Mouse (Mus musculus) brain, adult 10 weeks (tissue): Measurements from ENCODE around the gene Olfr730. TPM values are rescaled to one million over a fixed set of nuclear protein-coding genes. Genes with fewer than 3 reads are reported as not detected.

Experiments
- polyA plus RNA-seq: library from polyadenylated mRNA; stranded (reverse); fragments of 350-450 nt; fragmentation: Illumina TruSeq; extraction: RNeasy Lipid Tissue Mini Kit (QIAGEN cat#74804); gene quantifications from one replicate; pipeline ENCODE4 v1.2.3, GENCODE M21; 2015; ENCODE audit warnings: low read depth, low replicate concordance

Olfr730 gene
- polyA plus RNA-seq = not detected

DNA sequence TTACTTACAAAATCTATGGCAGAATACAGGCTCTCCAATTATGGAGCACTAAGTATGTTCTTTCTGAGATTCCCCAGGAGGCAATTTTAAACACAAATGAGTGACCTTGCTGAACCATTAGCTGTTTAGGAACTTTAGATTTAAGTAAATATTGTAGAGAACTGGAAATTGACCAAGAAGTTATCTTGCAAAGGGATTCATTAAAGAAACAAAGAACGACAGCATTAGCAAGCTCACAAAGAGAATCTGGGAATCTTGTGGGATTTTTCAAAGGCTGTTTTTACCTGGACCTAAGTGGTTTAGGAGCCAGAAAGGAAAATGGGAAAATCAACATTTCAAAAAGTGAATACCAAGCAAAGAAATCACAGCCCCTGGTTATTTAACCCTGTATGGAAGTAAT, at the start of gene Olfr730:
Gene Olfr730 (minus strand): TSS at position 101 of the 400 bp plus-strand sequence.

DNA sequence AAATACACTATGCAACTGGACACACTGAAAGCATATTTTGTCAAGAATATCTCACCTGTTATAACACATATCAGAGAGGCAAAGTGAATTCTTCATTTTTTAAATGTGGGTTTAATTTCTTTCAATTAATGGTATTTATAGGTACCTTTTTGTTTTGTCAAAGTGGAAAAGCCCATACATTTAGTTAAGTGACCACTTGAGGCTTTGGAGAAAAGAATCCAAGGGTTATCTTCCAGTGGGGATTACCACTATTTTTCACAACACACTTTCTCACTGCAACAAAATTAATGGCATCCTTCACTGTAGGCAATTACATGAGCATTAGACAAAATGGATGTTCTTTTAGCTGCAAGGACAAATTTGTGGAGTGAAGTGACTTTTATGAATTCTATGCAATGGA, 35.2 kb downstream of the Olfr730 start, which contains the start of gene Olfr729:
Gene Olfr729 (minus strand): TSS at position 101 of the 400 bp plus-strand sequence.

DNA sequence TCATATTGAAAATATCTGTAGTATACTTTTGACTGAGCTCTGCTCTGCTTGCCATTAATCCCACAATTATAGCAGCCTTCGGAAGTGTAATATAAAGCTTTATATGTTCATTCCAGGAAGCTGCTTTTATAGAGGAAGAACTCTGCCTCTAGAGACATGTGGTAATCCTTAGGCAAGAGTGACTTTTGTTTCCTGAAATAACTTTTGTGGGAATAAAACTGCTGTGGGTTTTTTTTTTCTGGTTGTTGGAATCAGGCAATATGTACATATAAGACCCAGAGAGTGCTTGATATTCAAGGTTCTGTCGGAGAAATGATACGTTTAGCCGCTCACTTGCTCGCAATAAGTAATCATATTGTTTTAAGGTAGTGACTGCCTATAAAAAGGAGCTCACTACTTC, 45.4 kb downstream of the Olfr730 start, which contains the start of gene Olfr728:
Gene Olfr728 (minus strand): TSS at position 101 of the 400 bp plus-strand sequence.

Other genes with a start within 250 kb of the Olfr730 start
- gene Olfr724, start 224.9 kb downstream of the Olfr730 start, polyA plus RNA-seq = not detected
- gene Olfr725, start 147.8 kb downstream of the Olfr730 start, polyA plus RNA-seq = not detected
- not detected for gene Olfr726, start 97.2 kb downstream of the Olfr730 start, polyA plus RNA-seq
- gene Olfr727, start 65.0 kb downstream of the Olfr730 start, polyA plus RNA-seq = not detected
- gene Olfr728, start 45.5 kb downstream of the Olfr730 start, polyA plus RNA-seq = not detected
- not detected for gene Olfr729, start 35.3 kb downstream of the Olfr730 start, polyA plus RNA-seq
- not detected for gene Olfr731, start 53.7 kb upstream of the Olfr730 start, polyA plus RNA-seq
- gene Olfr732, start 96.0 kb upstream of the Olfr730 start, polyA plus RNA-seq = not detected
- gene Olfr733, start 113.3 kb upstream of the Olfr730 start, polyA plus RNA-seq = not detected
- not detected for gene Olfr734, start 138.6 kb upstream of the Olfr730 start, polyA plus RNA-seq
- not detected for gene Olfr735, start 160.7 kb upstream of the Olfr730 start, polyA plus RNA-seq
- not detected for gene Tlr11, start 169.7 kb upstream of the Olfr730 start, polyA plus RNA-seq
- not detected for gene Olfr736, start 193.0 kb upstream of the Olfr730 start, polyA plus RNA-seq
- not detected for gene Olfr738, start 219.4 kb upstream of the Olfr730 start, polyA plus RNA-seq
- not detected for gene Olfr739, start 230.4 kb upstream of the Olfr730 start, polyA plus RNA-seq